Mouse (Mus musculus): ENCODE results near the gene Cib3. TPM values are rescaled to one million over a fixed set of nuclear protein-coding genes. Genes with fewer than 3 reads are reported as not detected.

Cib3 gene
- polyA plus RNA-seq (2015; fragmentation: Nextera tagmentation; extraction: Ambion mirVana) = 0.19 TPM in 1 of 2 replicates, not detected in the other

DNA sequence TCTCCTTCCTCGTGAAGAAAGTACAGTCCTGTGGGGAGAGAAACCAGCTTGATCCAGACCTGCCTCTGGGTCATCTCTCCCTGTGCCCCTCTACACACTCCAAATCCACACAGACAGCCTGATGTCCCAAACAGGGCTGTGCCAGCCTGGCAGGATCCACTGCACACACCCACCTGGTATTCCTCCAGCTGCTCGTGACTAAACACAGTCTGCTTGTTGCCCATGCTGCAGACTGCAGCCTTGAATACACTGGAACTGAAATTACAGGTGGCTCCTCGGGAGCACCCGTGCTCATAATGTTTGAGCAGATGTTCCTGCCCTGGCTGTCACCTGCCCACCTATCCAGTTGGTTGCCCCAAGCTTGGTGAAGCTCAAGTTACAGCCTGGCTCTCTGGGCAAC is at the start of gene Cib3:
Gene Cib3 (minus strand): TSS at position 87 of the 400 bp plus-strand sequence.
- Histone ChIP-seq H3K9ac (no peak within 1 kb of the TSS), H3K4me1 (no peaks in the 10 kb centered on the region), H3K4me2 (no peak within 1 kb of the TSS), H3K27me3 (replicated peaks) (no peaks in the 10 kb centered on the region), H3K27ac (no peak within 1 kb of the TSS), H3K36me3 (no peaks in the 10 kb centered on the region), H3K4me3 (replicated peaks) (no peak within 1 kb of the TSS), H3K9me3 (no peaks in the 10 kb centered on the region)
- ATAC-seq (ENCODE audit: insufficient read depth, low FRiP score, low read depth) = no peak
- 50% methylated on average over 4 of the region's 4 CpGs for WGBS

DNA sequence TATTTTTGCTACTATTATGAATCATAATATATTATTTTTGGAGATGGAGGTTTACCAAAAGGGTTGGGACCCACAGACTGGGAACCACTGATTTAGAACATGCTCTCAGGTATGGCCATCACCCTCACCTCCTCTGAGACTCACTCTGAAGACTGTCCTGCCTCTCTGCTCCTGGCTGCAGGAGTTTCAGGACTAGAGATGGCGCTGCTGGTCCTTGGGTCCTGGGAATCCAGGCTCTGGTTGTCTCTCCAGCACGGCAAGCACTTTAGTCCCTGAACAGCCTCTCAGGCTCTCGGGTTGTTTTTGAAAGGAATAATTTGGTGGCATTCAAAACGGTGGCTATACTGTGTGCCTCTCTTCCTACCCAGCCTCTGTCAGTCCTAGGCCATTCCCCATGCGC is 49.2 kb upstream of the Cib3 start:
- Histone ChIP-seq H3K36me3 (0 out of 2 replicates have a peak, but pooled peaks cover under 1% of the 10 kb centered on the region), H3K27me3 (replicated peaks) (no peaks in the 10 kb centered on the region), H3K9me3 (no peaks in the 10 kb centered on the region), H3K4me2 (no peak overlapping the region), H3K27ac (no peak overlapping the region), H3K4me1 (no peaks in the 10 kb centered on the region), H3K4me3 (replicated peaks) (no peak overlapping the region), H3K9ac (no peak overlapping the region)
- no peak for ATAC-seq (ENCODE audit: insufficient read depth, low FRiP score, low read depth)
- WGBS = 50% methylated on average over 5 of the region's 5 CpGs

DNA sequence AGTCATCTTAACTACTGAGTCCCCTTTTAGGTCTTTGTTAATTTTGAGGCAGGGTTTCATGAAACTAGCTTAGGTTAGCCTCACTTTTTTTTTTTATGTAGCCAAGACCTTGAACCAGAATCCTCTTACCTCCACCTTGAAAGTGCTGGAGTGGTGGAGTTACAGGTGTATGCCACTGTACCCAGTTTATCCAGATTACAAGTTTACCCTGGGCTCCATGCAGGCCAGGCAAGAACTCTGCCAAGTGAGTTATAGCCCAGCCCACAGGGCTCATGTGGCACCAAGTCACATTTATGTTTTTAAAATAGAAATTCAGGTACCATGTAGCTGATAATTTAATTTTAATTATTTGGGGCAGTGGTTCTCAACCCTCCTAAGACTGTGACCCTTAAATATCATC is 48.8 kb upstream of the Cib3 start:
- no peak overlapping the region for H3K4me2 ChIP-seq
- no peaks in the 10 kb centered on the region for H3K27me3 ChIP-seq (replicated peaks)
- no peak for ATAC-seq (ENCODE audit: insufficient read depth, low FRiP score, low read depth)
- no peak overlapping the region for H3K4me3 ChIP-seq (replicated peaks)
- no peak overlapping the region for H3K9ac ChIP-seq
- H3K36me3 ChIP-seq = 0 out of 2 replicates have a peak, but pooled peaks cover 3% of the 10 kb centered on the region
- no peaks in the 10 kb centered on the region for H3K4me1 ChIP-seq
- H3K9me3 ChIP-seq = no peaks in the 10 kb centered on the region
- no peak overlapping the region for H3K27ac ChIP-seq

DNA sequence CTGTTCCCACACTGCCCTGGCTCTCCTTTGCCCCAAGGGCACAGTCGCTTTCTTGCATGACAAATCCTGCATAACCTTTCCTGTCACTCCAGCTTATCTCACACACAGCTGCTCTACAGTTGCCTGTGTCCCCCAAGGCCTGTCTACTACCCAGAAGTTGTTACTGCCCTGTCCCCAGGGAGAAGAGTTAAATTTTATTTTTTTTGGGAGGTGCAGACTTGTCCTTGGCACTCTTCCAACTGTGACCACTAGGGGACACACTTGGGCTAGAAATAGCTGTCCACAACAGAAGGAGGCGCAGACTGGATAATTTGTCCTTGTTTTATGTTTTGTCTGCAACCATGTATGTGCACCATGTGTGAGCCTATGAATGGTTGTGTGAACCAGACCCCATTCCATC is 48.4 kb upstream of the Cib3 start:
- Histone ChIP-seq H3K4me2 (no peak overlapping the region), H3K4me1 (no peaks in the 10 kb centered on the region), H3K36me3 (0 out of 2 replicates have a peak, but pooled peaks cover 3% of the 10 kb centered on the region), H3K9me3 (no peaks in the 10 kb centered on the region), H3K4me3 (replicated peaks) (no peak overlapping the region), H3K9ac (no peak overlapping the region), H3K27me3 (replicated peaks) (no peaks in the 10 kb centered on the region), H3K27ac (no peak overlapping the region)
- 37% methylated on average over 2 of the region's 2 CpGs for WGBS
- ATAC-seq (ENCODE audit: insufficient read depth, low FRiP score, low read depth) = no peak; the same call in 1 of the 2 replicates

DNA sequence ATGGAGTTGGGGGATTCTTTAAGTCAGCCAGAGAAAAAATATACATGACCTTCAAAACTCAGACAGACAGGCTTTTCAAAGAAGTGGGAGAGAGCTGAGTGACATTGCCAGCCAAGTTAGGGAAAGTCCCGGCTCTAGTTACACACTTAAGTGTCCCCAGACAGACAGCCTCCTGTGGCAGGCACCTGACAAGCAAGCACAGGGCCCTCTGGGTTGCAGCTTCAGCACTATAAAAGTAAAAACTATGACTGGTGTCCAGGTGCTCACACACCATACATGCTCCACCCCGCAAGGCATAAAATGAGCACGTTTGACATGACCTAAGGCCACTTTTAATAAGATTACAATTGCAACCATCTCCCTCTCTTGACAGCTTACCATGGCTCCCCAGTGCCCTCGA is 47.9 kb upstream of the Cib3 start:
- Histone ChIP-seq H3K27me3 (replicated peaks) (no peaks in the 10 kb centered on the region), H3K4me2 (no peak overlapping the region), H3K27ac (no peak overlapping the region), H3K4me3 (replicated peaks) (no peak overlapping the region), H3K9me3 (no peaks in the 10 kb centered on the region), H3K9ac (no peak overlapping the region), H3K4me1 (no peaks in the 10 kb centered on the region), H3K36me3 (0 out of 2 replicates have a peak, but pooled peaks cover 3% of the 10 kb centered on the region)
- WGBS = 54% methylated on average over 4 of the region's 4 CpGs
- ATAC-seq (ENCODE audit: insufficient read depth, low FRiP score, low read depth) = no peak

DNA sequence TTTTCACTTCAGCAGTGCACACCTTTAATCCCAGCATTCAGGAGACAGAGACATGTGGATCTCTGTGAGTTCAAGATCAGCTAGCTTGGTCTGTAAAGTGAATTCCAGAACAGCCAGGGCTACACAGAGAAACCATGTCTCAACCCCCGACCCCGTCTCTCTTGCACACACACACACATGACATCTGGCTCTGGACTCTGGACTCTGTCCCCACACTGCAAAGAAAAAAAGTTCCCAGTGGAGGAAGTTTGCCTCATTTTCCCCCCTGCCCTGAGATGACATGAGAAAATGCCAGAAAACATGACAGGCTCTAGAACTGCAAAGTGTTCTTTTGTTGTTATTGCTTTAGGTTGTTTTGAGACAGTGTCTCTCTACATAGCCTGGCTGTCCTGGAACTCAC is 47.2 kb upstream of the Cib3 start:
- Histone ChIP-seq H3K4me1 (no peaks in the 10 kb centered on the region), H3K36me3 (0 out of 2 replicates have a peak, but pooled peaks cover 3% of the 10 kb centered on the region), H3K27ac (no peak overlapping the region), H3K4me3 (replicated peaks) (no peak overlapping the region), H3K9ac (no peak overlapping the region), H3K4me2 (no peak overlapping the region), H3K9me3 (no peaks in the 10 kb centered on the region), H3K27me3 (replicated peaks) (no peaks in the 10 kb centered on the region)
- ATAC-seq (ENCODE audit: insufficient read depth, low FRiP score, low read depth) = no peak
- 72% methylated on average over 2 of the region's 2 CpGs for WGBS

DNA sequence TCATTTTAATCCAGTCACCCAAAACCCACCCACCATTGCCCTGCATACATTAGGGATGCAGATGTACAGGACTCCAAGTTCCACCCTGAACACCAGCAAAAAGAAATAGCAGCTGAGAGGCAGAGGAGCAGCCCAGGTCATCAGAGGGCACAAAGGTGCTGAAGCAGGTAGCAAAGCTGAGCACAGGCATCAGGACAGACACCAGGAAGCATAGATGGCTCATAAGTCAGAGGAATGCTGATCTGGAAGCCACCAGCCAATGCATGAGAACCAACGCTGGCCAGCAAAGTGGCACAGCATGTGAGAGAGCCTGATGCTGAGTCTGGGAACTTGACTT is 45.2 kb upstream of the Cib3 start:
- Histone ChIP-seq H3K4me2 (no peak overlapping the region), H3K9me3 (no peaks in the 10 kb centered on the region), H3K27me3 (replicated peaks) (no peaks in the 10 kb centered on the region), H3K36me3 (0 out of 2 replicates have a peak, but pooled peaks cover 11% of the 10 kb centered on the region), H3K4me3 (replicated peaks) (no peak overlapping the region), H3K9ac (no peak overlapping the region), H3K4me1 (no peaks in the 10 kb centered on the region), H3K27ac (no peak overlapping the region)
- ATAC-seq (ENCODE audit: insufficient read depth, low FRiP score, low read depth) = no peak
- 92% methylated on average over 1 of the region's 1 CpGs for WGBS

DNA sequence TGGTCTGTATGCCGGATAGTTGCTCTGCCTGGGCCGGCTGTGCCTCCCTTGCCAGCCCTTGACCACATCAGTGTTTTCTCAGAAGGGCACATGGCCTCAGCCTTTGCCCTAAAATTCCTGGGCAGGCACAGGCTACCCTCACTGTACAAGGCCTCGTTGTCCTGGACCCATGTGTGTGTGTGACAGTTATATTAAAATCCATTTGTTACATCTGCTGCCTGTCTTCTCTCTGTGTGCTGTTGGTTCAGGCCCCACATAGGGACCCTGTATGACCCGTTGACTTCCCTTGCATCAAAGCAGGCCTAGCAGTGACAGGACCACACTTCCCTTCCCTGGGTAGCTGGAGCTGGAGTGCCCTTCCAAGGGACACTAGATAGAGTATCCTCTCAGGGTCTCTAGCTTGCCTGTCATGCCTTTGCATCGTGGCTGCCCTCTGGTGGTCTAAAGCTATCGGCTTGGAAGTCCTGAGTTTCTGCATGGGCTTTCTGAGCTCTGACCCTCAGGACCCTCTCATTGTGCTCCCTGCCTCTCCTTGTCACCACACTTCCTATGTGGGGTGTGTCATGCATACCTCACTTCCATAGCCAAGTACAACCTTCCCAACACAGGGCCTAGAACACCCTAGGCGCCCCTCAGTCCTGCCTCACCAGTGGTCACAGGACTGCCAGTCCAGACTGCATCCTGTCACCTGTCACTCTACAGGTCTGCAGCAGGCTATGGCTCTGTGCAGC is 44.7 kb upstream of the Cib3 start:
- Histone ChIP-seq H3K4me2 (no peak overlapping the region), H3K36me3 (peaks cover 17% of the 10 kb centered on the region; the same call in 1 of the 2 replicates), H3K9ac (no peak overlapping the region), H3K27ac (no peak overlapping the region), H3K27me3 (replicated peaks) (no peaks in the 10 kb centered on the region), H3K9me3 (no peaks in the 10 kb centered on the region), H3K4me3 (replicated peaks) (no peak overlapping the region), H3K4me1 (no peaks in the 10 kb centered on the region)
- ATAC-seq (ENCODE audit: insufficient read depth, low FRiP score, low read depth) = no peak
- 52% methylated on average over 7 of the region's 7 CpGs for WGBS

DNA sequence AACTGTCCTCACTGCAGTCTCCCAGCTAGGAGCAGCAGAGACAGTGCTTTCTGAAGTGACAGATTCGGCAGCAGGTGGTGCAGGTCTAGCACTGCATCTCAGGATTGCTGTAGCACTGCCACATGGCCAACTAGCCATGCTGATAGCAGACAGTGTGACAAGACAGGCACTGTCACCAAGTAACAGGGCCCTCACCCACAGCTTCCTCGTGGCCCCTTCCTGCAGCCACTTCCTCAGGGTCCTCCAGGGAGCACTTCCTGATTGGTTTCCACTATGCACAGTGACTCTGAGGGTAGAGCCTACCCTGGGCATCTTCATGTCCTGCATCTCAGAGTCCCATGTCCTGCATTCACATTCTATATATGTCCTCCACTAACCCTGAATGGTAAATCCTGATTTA is 32.0 kb upstream of the Cib3 start:
- Histone ChIP-seq H3K9ac (no peak overlapping the region), H3K36me3 (peaks cover 4% of the 10 kb centered on the region; the same call in 1 of the 2 replicates), H3K27ac (no peak overlapping the region), H3K4me1 (peaks cover 14% of the 10 kb centered on the region), H3K9me3 (no peaks in the 10 kb centered on the region), H3K4me3 (replicated peaks) (no peak overlapping the region), H3K4me2 (no peak overlapping the region), H3K27me3 (replicated peaks) (no peaks in the 10 kb centered on the region)
- 63% methylated on average over 2 of the region's 2 CpGs for WGBS
- ATAC-seq (ENCODE audit: insufficient read depth, low FRiP score, low read depth) = no peak

DNA sequence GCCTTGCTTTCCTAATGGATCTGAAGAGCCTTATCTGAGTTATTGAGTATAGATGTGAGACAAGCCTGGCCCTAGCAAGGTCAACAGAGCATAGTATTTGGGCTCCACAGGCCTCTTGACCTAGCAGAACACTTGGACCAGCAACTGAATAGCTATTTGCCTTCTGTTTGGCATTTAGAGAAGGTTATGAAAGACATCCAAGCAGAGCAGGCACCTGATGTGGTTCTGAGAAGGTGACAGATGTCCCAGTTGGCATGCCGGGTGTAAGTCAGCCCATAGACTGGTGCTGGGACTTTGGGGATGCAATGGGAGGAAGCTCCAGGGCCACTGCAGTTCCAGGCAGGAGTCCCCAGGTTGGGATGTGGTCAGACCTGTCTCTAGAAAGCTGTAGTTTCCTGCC is 29.6 kb upstream of the Cib3 start:
- H3K9me3 ChIP-seq = no peaks in the 10 kb centered on the region
- no peaks in the 10 kb centered on the region for H3K27me3 ChIP-seq (replicated peaks)
- H3K4me2 ChIP-seq = no peak overlapping the region
- no peak for ATAC-seq (ENCODE audit: insufficient read depth, low FRiP score, low read depth)
- peaks cover 16% of the 10 kb centered on the region for H3K4me1 ChIP-seq
- no peak overlapping the region for H3K27ac ChIP-seq
- peaks cover 4% of the 10 kb centered on the region; the same call in 1 of the 2 replicates for H3K36me3 ChIP-seq
- WGBS = 75% methylated on average over 1 of the region's 1 CpGs
- no peak overlapping the region for H3K4me3 ChIP-seq (replicated peaks)
- H3K9ac ChIP-seq = no peak overlapping the region

DNA sequence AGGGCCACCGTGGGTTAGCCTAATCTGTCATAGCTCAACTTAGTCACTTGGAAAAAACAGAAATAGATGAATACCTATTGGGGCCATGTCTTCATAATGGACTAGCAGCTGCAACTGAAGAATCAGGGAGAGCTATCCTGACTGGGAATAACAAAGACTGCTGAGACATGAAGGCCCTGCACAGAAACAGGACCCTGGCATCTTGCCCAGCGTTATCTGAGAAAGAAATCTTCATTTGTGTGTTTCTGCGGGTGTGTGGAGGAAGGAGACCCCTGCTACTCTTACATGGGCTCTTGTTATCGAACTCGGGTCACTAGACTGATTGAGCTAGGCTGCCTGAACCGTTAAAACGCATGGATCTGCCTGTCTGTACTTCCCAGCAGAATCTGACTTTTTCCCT is 28.3 kb upstream of the Cib3 start:
- H3K4me1 ChIP-seq = peaks cover 16% of the 10 kb centered on the region
- WGBS = 65% methylated on average over 7 of the region's 7 CpGs
- peak overlapping the region; percentile 78 for H3K4me2 ChIP-seq
- peak overlapping the region; percentile 76 for H3K4me3 ChIP-seq (replicated peaks)
- 0 out of 2 replicates have a peak overlapping the region, but pooled peaks have one; percentile 16 for H3K9ac ChIP-seq
- H3K36me3 ChIP-seq = peaks cover 4% of the 10 kb centered on the region; the same call in 1 of the 2 replicates
- H3K27me3 ChIP-seq (replicated peaks) = no peaks in the 10 kb centered on the region
- no peak overlapping the region for H3K27ac ChIP-seq
- ATAC-seq (ENCODE audit: insufficient read depth, low FRiP score, low read depth) = no peak
- no peaks in the 10 kb centered on the region for H3K9me3 ChIP-seq

DNA sequence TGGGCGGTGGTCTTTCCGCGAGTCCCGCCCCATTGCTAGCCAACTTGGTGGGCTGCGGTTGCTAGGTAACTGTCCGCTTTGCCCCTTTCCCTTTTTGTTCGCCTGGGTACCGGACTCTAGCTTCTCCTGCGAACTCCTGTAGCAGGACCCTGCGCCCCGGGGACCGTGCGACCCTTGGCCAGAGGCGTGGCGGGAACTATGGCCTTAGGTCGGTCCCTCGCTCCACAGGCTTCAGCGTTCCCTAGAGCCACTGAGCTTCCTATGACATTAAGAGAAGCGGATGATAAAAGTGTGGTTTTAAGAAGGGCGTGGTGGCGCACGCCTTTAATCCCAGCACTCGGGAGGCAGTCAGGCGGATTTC is 27.7 kb upstream of the Cib3 start:
- Histone ChIP-seq H3K9ac (peak overlapping the region; percentile 58), H3K36me3 (peaks cover 4% of the 10 kb centered on the region; the same call in 1 of the 2 replicates), H3K4me1 (peaks cover 16% of the 10 kb centered on the region), H3K27ac (peak overlapping the region; percentile 95), H3K9me3 (no peaks in the 10 kb centered on the region), H3K4me2 (peak overlapping the region; percentile 78), H3K4me3 (replicated peaks) (peak overlapping the region; percentile 76), H3K27me3 (replicated peaks) (no peaks in the 10 kb centered on the region)
- ATAC-seq (ENCODE audit: insufficient read depth, low FRiP score, low read depth) = peak; percentile 51
- under 1% methylated on average over 24 of the region's 24 CpGs for WGBS

All from stomach, embryonic 15.5 days (tissue).